Mouse (Mus musculus) olfactory bulb, adult 2 months (tissue): ENCODE results near the gene Sf3a2. TPM values are rescaled to one million over a fixed set of nuclear protein-coding genes. Genes with fewer than 3 reads are reported as not detected.
A peak's percentile ranks its signal among the peaks of the same experiment; 100 is the strongest.

Source experiments
- H3K27ac ChIP-seq: fragments of 200-500 bp; 2 replicates; pipeline ENCODE4 v1.5.1; 2012; ENCODE audit warnings: low read depth, low read length; ENCODE audit not compliant: insufficient read depth
- H3K4me1 ChIP-seq: fragments of 200-500 bp; 2 replicates; pipeline ENCODE4 v1.6.1; 2012; ENCODE audit warnings: low read length; ENCODE audit not compliant: control insufficient read depth, insufficient read depth
- H3K4me3 ChIP-seq: fragments of 200-500 bp; 2 replicates; pipeline ENCODE4 v1.5.1; 2012; ENCODE audit warnings: mild to moderate bottlenecking, low read depth, low read length, moderate library complexity; ENCODE audit not compliant: insufficient read depth
- CTCF ChIP-seq: fragments of 200-500 bp; IDR thresholded peaks from 2 replicates; pipeline ENCODE4 v1.5.1; 2012; ENCODE audit warnings: low read depth, mild to moderate bottlenecking, low read length, moderate library complexity; ENCODE audit not compliant: insufficient read depth
- POLR2A ChIP-seq: fragments of 200-500 bp; IDR thresholded peaks from 2 replicates; pipeline ENCODE4 v1.6.1; 2012; ENCODE audit warnings: mild to moderate bottlenecking, low read depth, low read length, moderate library complexity; ENCODE audit not compliant: insufficient read depth
- WGBS: fragments of 180-500 bp; shearing (Covaris S2); methylation state at CpG from one replicate; pipeline ENCODE4 v1.1.7; 2018; 5-methylcytosine and 5-hydroxymethylcytosine counted together
- polyA plus RNA-seq: library from polyadenylated mRNA; stranded (reverse); fragments of >200 nt; gene quantifications from 2 replicates; pipeline ENCODE4 v1.2.4, GENCODE M21; 2012; ENCODE audit warnings: low replicate concordance; ENCODE audit not compliant: missing spikeins, insufficient read depth, insufficient read length

The Sf3a2 gene
- polyA plus RNA-seq, 1 experiment = not detected

DNA sequence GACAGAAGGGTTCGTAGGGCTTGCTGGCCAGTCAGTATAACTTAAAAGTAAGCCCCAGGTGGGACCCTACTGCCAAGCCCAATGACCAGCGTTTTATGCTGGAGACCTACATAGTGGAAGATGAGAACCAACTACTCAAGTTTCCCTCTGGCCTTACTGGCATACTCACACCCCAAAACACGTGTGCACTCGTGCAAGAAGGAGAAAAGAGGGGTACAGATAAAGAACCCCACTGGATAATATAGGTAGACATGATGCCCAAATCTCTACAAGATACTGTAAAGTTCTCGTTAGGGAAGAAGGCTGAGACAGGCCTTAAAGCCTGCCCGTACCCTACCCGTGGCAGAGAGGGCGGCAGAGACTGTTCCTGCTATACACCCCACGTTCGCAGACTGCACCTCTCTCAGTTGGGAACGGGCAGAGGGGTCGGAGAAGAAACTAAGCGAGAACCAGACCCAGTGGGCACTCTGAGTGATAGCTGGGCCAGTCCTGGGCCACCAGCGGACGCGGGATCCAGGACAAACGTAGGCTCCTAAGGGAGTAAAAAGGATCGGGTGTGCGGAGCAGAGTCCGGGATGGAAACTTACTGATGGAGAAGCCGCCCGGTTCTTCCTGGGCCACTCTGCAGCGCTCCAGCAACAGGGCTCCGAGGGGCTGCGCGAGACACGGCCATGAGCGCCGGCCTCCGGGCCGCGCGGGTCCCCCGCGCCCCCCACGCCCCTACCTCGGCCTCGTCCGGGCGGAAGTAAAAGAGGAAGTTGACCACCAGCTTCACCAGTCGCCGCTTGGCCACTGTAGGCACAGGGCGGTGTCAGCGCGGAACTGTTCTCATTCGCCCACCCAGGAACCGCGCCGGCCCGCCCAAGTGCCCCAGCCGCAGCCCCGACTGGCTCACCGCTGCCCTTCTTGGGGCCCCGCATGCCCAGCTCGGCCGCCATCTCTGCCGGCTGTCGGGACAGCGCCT, 530 bp upstream of the Sf3a2 start:
- H3K4me1 ChIP-seq = peaks cover 18% of the 10 kb centered on the region; the same call in 1 of the 2 replicates
- WGBS = 2% methylated on average over 59 of the region's 59 CpGs
- H3K27ac ChIP-seq = peak overlapping the region; percentile 99
- no peak for TF ChIP-seq POLR2A
- TF ChIP-seq CTCF = no peak
- H3K4me3 ChIP-seq = peak overlapping the region; percentile 87

DNA sequence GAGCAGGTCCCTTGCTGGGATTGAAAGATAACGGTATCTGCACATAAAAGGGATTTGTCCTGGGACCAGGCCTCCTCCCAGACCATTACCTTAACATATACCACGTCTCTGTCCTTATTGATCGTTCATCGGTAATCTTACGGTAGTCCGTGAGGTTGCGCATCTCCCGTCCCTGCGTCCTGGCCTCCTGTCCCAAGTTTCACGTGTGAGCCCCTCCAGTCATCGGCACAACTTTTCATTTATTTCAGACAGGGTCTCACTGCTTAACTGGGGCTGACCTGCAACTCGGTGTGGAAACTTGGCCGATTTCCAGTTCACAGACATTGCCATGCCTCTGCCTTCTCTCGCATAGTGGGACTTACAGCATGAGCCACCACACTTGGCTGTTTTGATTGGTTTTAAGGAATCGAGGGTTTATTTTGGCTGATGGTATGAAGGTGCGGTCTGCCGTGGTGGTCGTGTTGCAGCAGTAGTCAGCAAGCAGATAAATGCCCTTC, 1.1 kb downstream of the Sf3a2 start:
- peak overlapping the region; percentile 87 for H3K4me3 ChIP-seq
- no peak for TF ChIP-seq CTCF
- no peak for TF ChIP-seq POLR2A
- peak overlapping the region; percentile 79; the same call in 1 of the 2 replicates for H3K27ac ChIP-seq
- H3K4me1 ChIP-seq = peaks cover 17% of the 10 kb centered on the region; the same call in 1 of the 2 replicates
- under 1% methylated on average over 18 of the region's 18 CpGs for WGBS

DNA sequence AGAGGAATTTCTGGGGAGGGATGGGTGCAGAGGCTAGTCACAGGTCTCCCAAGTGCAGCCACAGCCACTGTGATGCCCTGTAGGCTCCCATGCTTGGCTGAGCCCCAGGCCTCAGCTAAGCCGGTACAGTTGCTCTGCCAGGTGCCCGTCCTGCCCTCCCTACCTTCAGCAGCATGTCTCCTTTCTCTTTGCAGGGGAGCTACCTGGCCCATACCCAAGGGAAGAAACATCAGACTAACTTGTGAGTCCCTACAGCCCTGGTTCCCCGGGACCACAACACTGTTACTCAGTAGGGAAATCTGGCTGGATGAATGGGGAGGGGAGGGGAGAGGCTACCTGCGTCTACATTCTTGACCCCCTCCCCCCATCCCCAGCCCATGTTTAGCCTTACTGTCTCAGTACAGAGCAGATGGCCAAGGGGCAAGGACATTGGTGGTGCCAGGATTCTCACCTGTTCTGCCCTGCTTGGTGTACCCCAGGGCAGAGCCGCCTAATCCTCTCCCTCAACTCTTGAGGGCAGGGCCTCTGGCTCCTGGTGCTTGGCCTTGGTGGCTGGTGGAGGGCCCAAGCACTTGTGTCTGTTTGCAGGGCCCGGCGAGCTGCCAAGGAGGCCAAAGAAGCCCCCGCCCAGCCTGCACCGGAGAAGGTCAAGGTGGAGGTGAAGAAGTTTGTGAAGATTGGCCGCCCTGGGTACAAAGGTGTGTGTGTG, 4.4 kb downstream of the Sf3a2 start:
- H3K4me1 ChIP-seq = peaks cover 27% of the 10 kb centered on the region
- TF ChIP-seq POLR2A = no peak
- no peak for TF ChIP-seq CTCF
- no peak overlapping the region for H3K4me3 ChIP-seq
- H3K27ac ChIP-seq = no peak overlapping the region
- 90% methylated on average over 10 of the region's 10 CpGs for WGBS

DNA sequence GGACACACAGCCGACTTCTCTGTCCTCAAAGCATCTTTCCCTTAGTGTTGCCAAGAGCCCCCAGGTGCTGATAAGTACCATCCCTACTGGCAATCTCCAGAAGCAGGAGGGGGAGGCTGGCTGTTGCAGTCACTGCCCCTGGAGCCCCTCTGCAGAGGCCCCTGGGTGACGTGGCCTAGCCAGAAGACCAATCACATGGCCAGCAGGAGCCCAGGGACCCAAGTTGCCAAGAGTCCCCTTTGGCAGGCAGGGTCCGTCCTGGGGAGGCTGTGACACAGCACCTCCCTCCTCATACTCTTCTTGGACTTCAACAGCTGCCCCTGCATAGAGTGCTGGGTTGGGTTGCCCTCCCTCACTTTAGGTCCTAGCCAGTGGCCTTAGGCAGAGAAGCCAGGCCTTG, 5.0 kb downstream of the Sf3a2 start:
- TF ChIP-seq POLR2A (no peak), CTCF (no peak)
- Histone ChIP-seq H3K27ac (no peak overlapping the region), H3K4me3 (no peak overlapping the region), H3K4me1 (peaks cover 32% of the 10 kb centered on the region)
- WGBS = 71% methylated on average over 3 of the region's 3 CpGs

DNA sequence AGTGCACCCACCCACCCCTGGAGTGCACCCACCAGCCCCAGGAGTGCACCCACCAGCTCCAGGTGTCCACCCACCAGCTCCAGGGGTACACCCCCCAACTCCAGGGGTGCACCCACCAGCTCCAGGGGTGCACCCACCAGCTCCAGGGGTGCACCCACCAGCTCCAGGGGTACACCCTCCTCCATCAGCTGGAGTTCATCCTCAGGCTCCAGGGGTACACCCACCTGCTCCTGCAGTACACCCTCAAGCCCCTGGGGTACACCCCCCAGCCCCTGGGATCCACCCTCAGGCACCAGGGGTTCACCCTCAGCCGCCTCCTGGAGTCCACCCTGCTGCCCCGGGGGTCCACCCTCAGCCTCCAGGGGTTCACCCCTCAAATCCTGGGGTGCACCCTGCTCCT, 6.3 kb downstream of the Sf3a2 start:
- Histone ChIP-seq H3K4me3 (no peak overlapping the region), H3K4me1 (peaks cover 45% of the 10 kb centered on the region), H3K27ac (no peak overlapping the region)
- WGBS = 92% methylated on average over 2 of the region's 2 CpGs
- TF ChIP-seq POLR2A = no peak
- TF ChIP-seq CTCF = no peak

DNA sequence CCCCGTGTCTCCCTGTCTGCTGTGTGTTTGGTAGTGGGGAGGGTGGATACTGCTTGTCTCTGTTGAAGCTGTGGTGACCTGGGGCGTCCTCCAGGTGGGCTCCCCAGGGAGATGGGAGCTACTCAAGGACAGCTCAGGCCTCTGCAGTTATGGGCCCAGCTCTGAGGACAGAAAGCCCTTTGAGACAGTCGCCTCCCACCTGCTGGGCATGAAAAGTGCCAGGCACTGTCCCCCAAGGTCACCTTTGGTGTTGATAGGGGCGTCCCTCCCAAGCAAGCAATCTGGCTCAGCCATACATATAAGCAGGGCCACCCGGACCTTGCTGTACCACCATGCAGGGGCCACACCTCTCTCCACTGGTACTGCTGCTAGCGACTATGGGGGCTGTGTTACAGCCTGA, 6.9 kb downstream of the Sf3a2 start, which contains the start of gene Amh:
Amh (plus strand) TSS at position 328 of the 400 bp plus-strand sequence.
- Histone ChIP-seq H3K27ac (no peak within 1 kb of the TSS), H3K4me3 (no peak within 1 kb of the TSS), H3K4me1 (peaks cover 43% of the 10 kb centered on the region)
- no peak for TF ChIP-seq POLR2A
- no peak for TF ChIP-seq CTCF
- 75% methylated on average over 6 of the region's 6 CpGs for WGBS

DNA sequence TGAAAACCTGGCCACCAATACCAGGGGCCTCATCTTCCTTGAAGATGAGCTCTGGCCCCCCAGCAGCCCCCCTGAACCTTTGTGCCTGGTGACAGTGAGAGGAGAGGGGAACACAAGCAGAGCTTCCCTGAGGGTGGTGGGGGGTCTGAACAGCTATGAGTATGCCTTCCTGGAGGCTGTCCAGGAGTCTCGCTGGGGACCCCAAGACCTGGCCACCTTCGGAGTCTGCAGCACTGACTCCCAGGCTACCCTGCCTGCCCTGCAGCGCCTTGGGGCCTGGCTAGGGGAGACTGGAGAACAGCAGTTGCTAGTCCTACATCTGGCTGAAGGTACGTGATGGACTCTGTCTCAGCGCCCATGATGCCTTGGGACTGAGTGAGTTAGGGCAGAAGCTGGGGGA, 7.3 kb downstream of the Sf3a2 start:
- TF ChIP-seq CTCF = no peak
- no peak for TF ChIP-seq POLR2A
- peaks cover 44% of the 10 kb centered on the region for H3K4me1 ChIP-seq
- 83% methylated on average over 5 of the region's 5 CpGs for WGBS
- H3K27ac ChIP-seq = no peak overlapping the region
- no peak overlapping the region for H3K4me3 ChIP-seq

DNA sequence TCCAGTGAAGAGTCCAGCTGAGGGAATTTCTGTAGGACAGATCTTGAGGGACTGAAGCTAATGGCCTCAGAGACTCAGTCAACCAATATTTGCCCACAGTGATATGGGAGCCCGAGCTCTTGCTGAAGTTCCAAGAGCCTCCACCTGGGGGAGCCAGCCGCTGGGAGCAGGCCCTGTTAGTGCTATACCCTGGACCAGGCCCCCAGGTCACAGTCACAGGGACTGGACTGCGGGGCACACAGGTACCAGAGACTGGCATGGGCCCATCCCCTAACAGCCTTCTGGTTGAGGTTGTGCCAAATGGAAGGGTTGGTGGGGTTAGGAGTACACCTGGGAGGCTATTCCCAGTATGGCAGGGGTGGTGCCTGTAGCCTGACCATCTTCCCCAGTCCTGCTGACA, 7.9 kb downstream of the Sf3a2 start:
- no peak overlapping the region for H3K4me3 ChIP-seq
- peak; percentile 80; the same call in 1 of the 2 replicates for TF ChIP-seq CTCF
- no peak for TF ChIP-seq POLR2A
- H3K4me1 ChIP-seq = peaks cover 47% of the 10 kb centered on the region
- WGBS = 14% methylated on average over 3 of the region's 3 CpGs
- H3K27ac ChIP-seq = no peak overlapping the region
